Mouse (Mus musculus): ENCODE data around the gene Sec14l3.
"Not testable (repeated sequence)": the region's sequence is repeated elsewhere in the genome, so short reads cannot be mapped to it uniquely, and the experiment has no call there.

Gene Sec14l3

GRCm38 (mm10) chr11:4064627-4065122, at the start of gene Sec14l3:
Sec14l3 (plus strand) TSS chr11:4064841.
- no peak for DNase-seq (ENCODE audit: low spot score)

GRCm38 (mm10) chr11:4015796-4016195, 48.8 kb upstream of the Sec14l3 start:
- not testable (repeated sequence) for DNase-seq (ENCODE audit: low spot score)

GRCm38 (mm10) chr11:4022111-4022510, 42.5 kb upstream of the Sec14l3 start:
- not testable (repeated sequence) for DNase-seq (ENCODE audit: low spot score)

- no peak for DNase-seq (ENCODE audit: low spot score)
Measured at GRCm38 (mm10) chr11:4023321-4023720, 41.3 kb upstream of the Sec14l3 start.

GRCm38 (mm10) chr11:4027066-4027465, 37.6 kb upstream of the Sec14l3 start:
- no peak for DNase-seq (ENCODE audit: low spot score)

GRCm38 (mm10) chr11:4027561-4028334, 36.9 kb upstream of the Sec14l3 start:
- no peak for DNase-seq (ENCODE audit: low spot score)

- DNase-seq (ENCODE audit: low spot score): no peak
Measured at GRCm38 (mm10) chr11:4029343-4029742, 35.3 kb upstream of the Sec14l3 start.

GRCm38 (mm10) chr11:4031126-4031941, 33.3 kb upstream of the Sec14l3 start, which contains the start of gene Sec14l4:
Sec14l4 (plus strand) TSS chr11:4031462.
- no peak for DNase-seq (ENCODE audit: low spot score)

- no peak for DNase-seq (ENCODE audit: low spot score)
Measured at GRCm38 (mm10) chr11:4031961-4032360, 32.7 kb upstream of the Sec14l3 start.

- DNase-seq (ENCODE audit: low spot score): no peak
Measured at GRCm38 (mm10) chr11:4033471-4033870, 31.2 kb upstream of the Sec14l3 start.

GRCm38 (mm10) chr11:4034169-4034568, 30.5 kb upstream of the Sec14l3 start:
- no peak for DNase-seq (ENCODE audit: low spot score)

GRCm38 (mm10) chr11:4035116-4035892, 29.3 kb upstream of the Sec14l3 start:
- no peak for DNase-seq (ENCODE audit: low spot score)

GRCm38 (mm10) chr11:4035916-4036315, 28.7 kb upstream of the Sec14l3 start:
- DNase-seq (ENCODE audit: low spot score): no peak

GRCm38 (mm10) chr11:4036365-4037084, 28.1 kb upstream of the Sec14l3 start:
- no peak for DNase-seq (ENCODE audit: low spot score)

- DNase-seq (ENCODE audit: low spot score): no peak
Measured at GRCm38 (mm10) chr11:4039951-4040350, 24.7 kb upstream of the Sec14l3 start.

- no peak for DNase-seq (ENCODE audit: low spot score)
Measured at GRCm38 (mm10) chr11:4041123-4041625, 23.5 kb upstream of the Sec14l3 start.

GRCm38 (mm10) chr11:4043081-4043480, 21.6 kb upstream of the Sec14l3 start:
- DNase-seq (ENCODE audit: low spot score): no peak

GRCm38 (mm10) chr11:4046526-4046925, 18.1 kb upstream of the Sec14l3 start:
- no peak for DNase-seq (ENCODE audit: low spot score)

GRCm38 (mm10) chr11:4047766-4048165, 16.9 kb upstream of the Sec14l3 start:
- DNase-seq (ENCODE audit: low spot score): no peak

- DNase-seq (ENCODE audit: low spot score): no peak
Measured at GRCm38 (mm10) chr11:4048438-4048837, 16.2 kb upstream of the Sec14l3 start.

- DNase-seq (ENCODE audit: low spot score): no peak
Measured at GRCm38 (mm10) chr11:4053586-4053985, 11.1 kb upstream of the Sec14l3 start.

Measured in ovary, adult 18-20 months (tissue).